Mouse (Mus musculus) layer of hippocampus, adult 8-10 months (tissue): ENCODE measurements around the gene Acsf3. TPM values are rescaled to one million over a fixed set of nuclear protein-coding genes. Genes with fewer than 3 reads are reported as not detected.

ENCODE experiments used
- DNase-seq, 2 experiments: peaks; one replicate each; pipeline ENCODE4 v3.0.0; 2022; ENCODE audit warnings: low spot score in 2 of 2
- total RNA-seq, 4 experiments: library from RNA; stranded (reverse); gene quantifications; 2 replicates each; pipeline ENCODE4 v1.2.4; 2022

The Acsf3 gene
- total RNA-seq, 4 experiments from 2014 or later = 21.9 to 26.7 (median 23.9) TPM

- DNase-seq = no peak
Observed at GRCm38 (mm10) chr8:122810376-122810775, 35.1 kb downstream of the Acsf3 start.

- DNase-seq = no peak
Observed at GRCm38 (mm10) chr8:122811870-122812494, 36.7 kb downstream of the Acsf3 start.

GRCm38 (mm10) chr8:122812610-122813250, 37.4 kb downstream of the Acsf3 start:
- no peak for DNase-seq

- DNase-seq = no peak
Observed at GRCm38 (mm10) chr8:122814608-122815007, 39.3 kb downstream of the Acsf3 start.

- no peak for DNase-seq
Observed at GRCm38 (mm10) chr8:122816965-122817364, 41.7 kb downstream of the Acsf3 start.

- no peak for DNase-seq
Observed at GRCm38 (mm10) chr8:122817724-122818496, 42.6 kb downstream of the Acsf3 start.

GRCm38 (mm10) chr8:122819776-122820175, 44.5 kb downstream of the Acsf3 start:
- no peak for DNase-seq

- no peak for DNase-seq
Observed at GRCm38 (mm10) chr8:122824571-122824970, 49.3 kb downstream of the Acsf3 start.

GRCm38 (mm10) chr8:122824986-122825385, 49.7 kb downstream of the Acsf3 start:
- DNase-seq = no peak

- DNase-seq = no peak
Observed at GRCm38 (mm10) chr8:122825408-122825807, 50.1 kb downstream of the Acsf3 start.

GRCm38 (mm10) chr8:122829396-122829795, 54.1 kb downstream of the Acsf3 start:
- no peak for DNase-seq

- DNase-seq = peak; percentile 82 to 95
Observed at GRCm38 (mm10) chr8:122830349-122831061, 55.2 kb downstream of the Acsf3 start.

GRCm38 (mm10) chr8:122834416-122834815, 59.1 kb downstream of the Acsf3 start:
- no peak for DNase-seq

GRCm38 (mm10) chr8:122834971-122835370, 59.7 kb downstream of the Acsf3 start:
- DNase-seq = peak; percentile 61 to 84

- no peak for DNase-seq
Observed at GRCm38 (mm10) chr8:122836199-122836598, 60.9 kb downstream of the Acsf3 start.

- DNase-seq = no peak
Observed at GRCm38 (mm10) chr8:122836696-122837095, 61.4 kb downstream of the Acsf3 start.

- no peak for DNase-seq
Observed at GRCm38 (mm10) chr8:122844161-122844560, 68.9 kb downstream of the Acsf3 start.

GRCm38 (mm10) chr8:122845662-122846061, 70.4 kb downstream of the Acsf3 start:
- no peak for DNase-seq

- no peak for DNase-seq
Observed at GRCm38 (mm10) chr8:122847829-122848561, 72.7 kb downstream of the Acsf3 start, which contains the start of gene Cdh15. TSS of gene Cdh15 (plus strand) at chr8:122847966.

- no peak for DNase-seq
Observed at GRCm38 (mm10) chr8:122849152-122849910, 74.0 kb downstream of the Acsf3 start.
